Mouse (Mus musculus): Measurements from ENCODE around the gene Calcoco2. TPM values are rescaled to one million over a fixed set of nuclear protein-coding genes. Genes with fewer than 3 reads are reported as not detected.

Gene Calcoco2
- total RNA-seq, 2 experiments from 2014 or later: not detected

Other genes with a start within 250 kb of the Calcoco2 start
- gene B4galnt2, start 197.1 kb downstream of the Calcoco2 start, total RNA-seq (2021): not detected
- gene Igf2bp1, start 106.0 kb downstream of the Calcoco2 start, total RNA-seq (2021): under 1 TPM in 1 of 2 experiments, not detected in 1; 0.37 TPM
- gene Gip, start 87.4 kb downstream of the Calcoco2 start, total RNA-seq (2021): not detected
- 100 to 1,000 TPM; 104 to 106 TPM for gene Snf8, start 77.1 kb downstream of the Calcoco2 start, total RNA-seq (2021)
- 10 to 100 TPM; 61.9 to 63.1 TPM for gene Ube2z, start 46.6 kb downstream of the Calcoco2 start, total RNA-seq (2021)
- 100 to 1,000 TPM; 349 to 365 TPM for gene Atp5g1, start 36.3 kb downstream of the Calcoco2 start, total RNA-seq (2021)
- gene Ttll6, start 21.8 kb upstream of the Calcoco2 start, total RNA-seq (2021): under 1 TPM in 1 of 2 experiments, not detected in 1; 0.12 TPM
- gene Hoxb13, start 82.4 kb upstream of the Calcoco2 start, total RNA-seq (2021): not detected
- not detected for gene Hoxb9, start 159.5 kb upstream of the Calcoco2 start, total RNA-seq (2021)
- gene Hoxb8, start 169.9 kb upstream of the Calcoco2 start, total RNA-seq (2021): not detected
- gene Hoxb7, start 174.7 kb upstream of the Calcoco2 start, total RNA-seq (2021): not detected
- gene Hoxb6, start 180.5 kb upstream of the Calcoco2 start, total RNA-seq (2021): not detected
- gene Hoxb5, start 191.4 kb upstream of the Calcoco2 start, total RNA-seq (2021): not detected
- not detected for gene Hoxb4, start 206.3 kb upstream of the Calcoco2 start, total RNA-seq (2021)
- not detected for gene Hoxb3, start 211.4 kb upstream of the Calcoco2 start, total RNA-seq (2021)
- gene Hoxb2, start 238.6 kb upstream of the Calcoco2 start, total RNA-seq (2021): not detected